Mouse (Mus musculus): ENCODE measurements around the gene Cwc22. TPM values are rescaled to one million over a fixed set of nuclear protein-coding genes. Genes with fewer than 3 reads are reported as not detected.

The Cwc22 gene
- polyA plus RNA-seq, 1 experiment = 8.5 TPM

DNA sequence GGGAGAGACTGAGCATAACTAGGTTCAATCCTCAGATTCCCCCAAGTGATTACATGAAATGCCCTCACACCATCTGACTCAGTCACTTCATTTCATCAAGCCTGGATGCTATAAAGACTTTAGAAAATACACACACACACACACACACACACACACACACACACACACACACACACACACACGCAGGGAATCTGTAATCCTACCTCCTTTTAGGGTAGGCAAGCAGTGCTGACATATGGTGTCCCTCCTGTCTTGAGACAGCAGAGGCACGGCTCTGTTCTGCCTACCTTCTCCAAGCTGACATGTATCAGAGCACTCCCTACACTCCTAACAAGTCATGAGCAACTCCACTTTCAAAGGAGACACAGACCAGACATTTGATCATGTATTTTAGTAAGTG is 32.5 kb downstream of the Cwc22 start:
- peaks cover 86% of the 10 kb centered on the region for H3K36me3 ChIP-seq (ENCODE audit: control insufficient read depth, insufficient read depth)
- H3K27me3 ChIP-seq (ENCODE audit: control insufficient read depth, insufficient read depth, insufficient read length) = no peaks in the 10 kb centered on the region

DNA sequence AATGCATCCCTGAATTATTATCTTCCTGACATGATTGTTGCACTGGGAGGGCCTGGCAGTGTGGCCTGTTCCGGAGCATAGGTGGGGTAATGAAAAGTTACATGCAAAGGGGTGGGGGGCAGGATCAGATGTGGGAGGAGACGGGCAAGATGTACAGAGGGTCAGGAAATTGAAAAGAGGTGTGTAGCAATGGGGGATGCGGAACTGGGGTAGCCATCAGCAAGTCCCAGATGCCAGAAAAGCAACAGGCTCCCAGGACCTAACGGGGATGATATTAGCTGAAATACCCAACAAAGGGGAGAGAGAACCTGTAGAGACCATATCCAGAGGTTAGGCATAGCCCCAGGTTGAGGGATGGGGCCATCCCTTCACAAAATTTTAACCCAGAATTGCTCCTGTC is 34.0 kb downstream of the Cwc22 start:
- TF ChIP-seq CTCF (IDR thresholded peaks at IDR 0.05; ENCODE audit: control insufficient read depth, insufficient read depth, insufficient read length) (no peak), USF1 (IDR thresholded peaks at IDR 0.05; ENCODE audit: low read depth) (no peak), MAX (IDR thresholded peaks at IDR 0.05) (no peak), CEBPB (IDR thresholded peaks at IDR 0.05; ENCODE audit: low read depth) (no peak), FOSL1 (IDR thresholded peaks at IDR 0.05; ENCODE audit: insufficient read depth, low read length, poor library complexity, severe bottlenecking) (no peak)
- Histone ChIP-seq H3K79me3 (ENCODE audit: low read depth) (no peaks in the 10 kb centered on the region), H3ac (ENCODE audit: control insufficient read depth, insufficient read length, low read depth) (no peak overlapping the region), H3K4me3 (ENCODE audit: insufficient read depth, poor library complexity, severe bottlenecking) (no peak overlapping the region), H3K79me2 (ENCODE audit: control insufficient read depth, insufficient read depth) (no peaks in the 10 kb centered on the region), H3K27me3 (ENCODE audit: control insufficient read depth, insufficient read depth, insufficient read length) (no peaks in the 10 kb centered on the region), H3K36me3 (ENCODE audit: control insufficient read depth, insufficient read depth) (peaks cover 84% of the 10 kb centered on the region)

More for the DNA sequence above, 32.5 kb downstream of the Cwc22 start:
- H3K79me2 ChIP-seq (ENCODE audit: control insufficient read depth, insufficient read depth) = no peaks in the 10 kb centered on the region
- H3ac ChIP-seq (ENCODE audit: control insufficient read depth, insufficient read length, low read depth) = no peak overlapping the region
- no peak for TF ChIP-seq MAX (IDR thresholded peaks at IDR 0.05)
- TF ChIP-seq FOSL1 (IDR thresholded peaks at IDR 0.05; ENCODE audit: insufficient read depth, low read length, poor library complexity, severe bottlenecking) = no peak
- no peak for TF ChIP-seq MYOD1 (IDR thresholded peaks at IDR 0.05; ENCODE audit: control insufficient read depth, insufficient read length, low read depth)
- no peak for TF ChIP-seq USF1 (IDR thresholded peaks at IDR 0.05; ENCODE audit: low read depth)
- no peak for TF ChIP-seq CTCF (IDR thresholded peaks at IDR 0.05; ENCODE audit: control insufficient read depth, insufficient read depth, insufficient read length)
- TF ChIP-seq MYOG (IDR thresholded peaks at IDR 0.05; ENCODE audit: control insufficient read depth, extremely low read depth, insufficient read length) = no peak
- TF ChIP-seq CEBPB (IDR thresholded peaks at IDR 0.05; ENCODE audit: low read depth) = no peak
- H3K4me3 ChIP-seq (ENCODE audit: insufficient read depth, poor library complexity, severe bottlenecking) = no peak overlapping the region
- H3K79me3 ChIP-seq (ENCODE audit: low read depth) = no peaks in the 10 kb centered on the region

DNA sequence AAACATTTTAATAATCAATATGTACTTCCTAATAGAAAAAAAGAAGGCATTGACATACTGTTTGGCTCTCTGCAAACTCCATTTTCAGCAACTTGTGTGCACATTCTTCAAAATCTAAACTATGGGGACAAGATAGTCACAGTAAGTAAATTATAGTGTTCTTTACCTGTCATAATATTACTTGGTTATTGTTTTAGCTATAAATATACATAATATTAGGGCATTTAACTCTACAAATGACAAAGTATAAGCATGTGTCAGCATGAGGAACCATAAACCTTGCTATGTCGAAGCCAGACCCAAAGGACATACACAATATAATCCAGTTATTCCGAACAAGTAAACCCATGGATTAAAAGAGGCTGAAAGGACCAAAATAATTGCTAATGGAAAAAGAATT is 34.7 kb downstream of the Cwc22 start:
- H3K79me3 ChIP-seq (ENCODE audit: low read depth) = no peaks in the 10 kb centered on the region
- H3K79me2 ChIP-seq (ENCODE audit: control insufficient read depth, insufficient read depth) = no peaks in the 10 kb centered on the region
- no peak for TF ChIP-seq MYOG (IDR thresholded peaks at IDR 0.05; ENCODE audit: control insufficient read depth, extremely low read depth, insufficient read length)
- no peak for TF ChIP-seq FOSL1 (IDR thresholded peaks at IDR 0.05; ENCODE audit: insufficient read depth, low read length, poor library complexity, severe bottlenecking)
- no peak for TF ChIP-seq MAX (IDR thresholded peaks at IDR 0.05)
- TF ChIP-seq CTCF (IDR thresholded peaks at IDR 0.05; ENCODE audit: control insufficient read depth, insufficient read depth, insufficient read length) = no peak
- no peak for TF ChIP-seq USF1 (IDR thresholded peaks at IDR 0.05; ENCODE audit: low read depth)
- no peak for TF ChIP-seq CEBPB (IDR thresholded peaks at IDR 0.05; ENCODE audit: low read depth)
- TF ChIP-seq MYOD1 (IDR thresholded peaks at IDR 0.05; ENCODE audit: control insufficient read depth, insufficient read length, low read depth) = no peak
- H3ac ChIP-seq (ENCODE audit: control insufficient read depth, insufficient read length, low read depth) = no peak overlapping the region
- peaks cover 84% of the 10 kb centered on the region for H3K36me3 ChIP-seq (ENCODE audit: control insufficient read depth, insufficient read depth)
- no peaks in the 10 kb centered on the region for H3K27me3 ChIP-seq (ENCODE audit: control insufficient read depth, insufficient read depth, insufficient read length)
- no peak overlapping the region for H3K4me3 ChIP-seq (ENCODE audit: insufficient read depth, poor library complexity, severe bottlenecking)

DNA sequence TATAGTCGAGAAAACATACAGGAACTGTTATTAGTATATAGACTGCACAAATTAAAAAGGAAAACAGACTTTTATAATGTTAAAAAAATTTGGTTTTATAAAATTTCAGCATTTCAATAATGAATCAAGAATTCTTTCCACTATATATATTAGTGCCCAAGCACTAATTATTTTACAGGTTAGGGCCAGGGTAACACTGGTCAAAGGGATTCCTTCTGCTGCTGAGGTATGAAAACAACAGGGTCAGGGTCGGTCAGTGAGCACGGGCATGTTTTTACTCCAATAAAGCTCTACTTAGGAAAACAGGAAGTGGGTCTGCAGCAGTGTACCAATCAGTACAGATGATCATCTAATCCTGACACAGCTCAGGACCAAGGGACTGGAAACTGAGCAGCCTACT is 36.0 kb downstream of the Cwc22 start:
- H3K27me3 ChIP-seq (ENCODE audit: control insufficient read depth, insufficient read depth, insufficient read length) = no peaks in the 10 kb centered on the region
- H3K79me3 ChIP-seq (ENCODE audit: low read depth) = no peaks in the 10 kb centered on the region
- H3K36me3 ChIP-seq (ENCODE audit: control insufficient read depth, insufficient read depth) = peaks cover 84% of the 10 kb centered on the region
- no peaks in the 10 kb centered on the region for H3K79me2 ChIP-seq (ENCODE audit: control insufficient read depth, insufficient read depth)
- no peak overlapping the region for H3K4me3 ChIP-seq (ENCODE audit: insufficient read depth, poor library complexity, severe bottlenecking)
- H3ac ChIP-seq (ENCODE audit: control insufficient read depth, insufficient read length, low read depth) = no peak overlapping the region
- TF ChIP-seq MYOD1 (IDR thresholded peaks at IDR 0.05; ENCODE audit: control insufficient read depth, insufficient read length, low read depth) (no peak), CEBPB (IDR thresholded peaks at IDR 0.05; ENCODE audit: low read depth) (no peak), MAX (IDR thresholded peaks at IDR 0.05) (no peak), FOSL1 (IDR thresholded peaks at IDR 0.05; ENCODE audit: insufficient read depth, low read length, poor library complexity, severe bottlenecking) (no peak), MYOG (IDR thresholded peaks at IDR 0.05; ENCODE audit: control insufficient read depth, extremely low read depth, insufficient read length) (no peak), CTCF (IDR thresholded peaks at IDR 0.05; ENCODE audit: control insufficient read depth, insufficient read depth, insufficient read length) (no peak), USF1 (IDR thresholded peaks at IDR 0.05; ENCODE audit: low read depth) (no peak)

DNA sequence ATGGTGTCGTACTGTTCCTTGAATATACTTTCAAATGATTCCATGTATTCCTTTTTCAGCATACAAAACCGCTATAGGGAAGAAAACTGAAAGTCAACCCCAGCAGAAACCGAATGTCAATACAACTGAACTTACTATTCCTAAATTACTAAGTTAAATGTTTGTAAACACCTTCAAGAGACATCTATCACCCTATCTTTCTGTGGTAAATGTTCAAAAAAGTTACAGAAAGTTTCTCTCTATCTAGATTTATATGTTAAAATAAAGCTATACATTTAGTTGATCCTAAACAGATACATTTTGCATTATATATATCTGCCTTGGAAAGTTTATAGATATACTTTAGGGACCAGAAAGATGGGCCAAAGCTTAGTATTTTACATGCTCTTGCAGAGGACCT is 39.0 kb downstream of the Cwc22 start:
- H3ac ChIP-seq (ENCODE audit: control insufficient read depth, insufficient read length, low read depth) = no peak overlapping the region
- no peaks in the 10 kb centered on the region for H3K27me3 ChIP-seq (ENCODE audit: control insufficient read depth, insufficient read depth, insufficient read length)
- peaks cover 89% of the 10 kb centered on the region for H3K36me3 ChIP-seq (ENCODE audit: control insufficient read depth, insufficient read depth)
- H3K79me3 ChIP-seq (ENCODE audit: low read depth) = no peaks in the 10 kb centered on the region
- TF ChIP-seq CEBPB (IDR thresholded peaks at IDR 0.05; ENCODE audit: low read depth) (no peak), MAX (IDR thresholded peaks at IDR 0.05) (no peak), USF1 (IDR thresholded peaks at IDR 0.05; ENCODE audit: low read depth) (no peak), MYOG (IDR thresholded peaks at IDR 0.05; ENCODE audit: control insufficient read depth, extremely low read depth, insufficient read length) (no peak), FOSL1 (IDR thresholded peaks at IDR 0.05; ENCODE audit: insufficient read depth, low read length, poor library complexity, severe bottlenecking) (no peak), CTCF (IDR thresholded peaks at IDR 0.05; ENCODE audit: control insufficient read depth, insufficient read depth, insufficient read length) (no peak), MYOD1 (IDR thresholded peaks at IDR 0.05; ENCODE audit: control insufficient read depth, insufficient read length, low read depth) (no peak)
- H3K4me3 ChIP-seq (ENCODE audit: insufficient read depth, poor library complexity, severe bottlenecking) = no peak overlapping the region
- H3K79me2 ChIP-seq (ENCODE audit: control insufficient read depth, insufficient read depth) = no peaks in the 10 kb centered on the region

DNA sequence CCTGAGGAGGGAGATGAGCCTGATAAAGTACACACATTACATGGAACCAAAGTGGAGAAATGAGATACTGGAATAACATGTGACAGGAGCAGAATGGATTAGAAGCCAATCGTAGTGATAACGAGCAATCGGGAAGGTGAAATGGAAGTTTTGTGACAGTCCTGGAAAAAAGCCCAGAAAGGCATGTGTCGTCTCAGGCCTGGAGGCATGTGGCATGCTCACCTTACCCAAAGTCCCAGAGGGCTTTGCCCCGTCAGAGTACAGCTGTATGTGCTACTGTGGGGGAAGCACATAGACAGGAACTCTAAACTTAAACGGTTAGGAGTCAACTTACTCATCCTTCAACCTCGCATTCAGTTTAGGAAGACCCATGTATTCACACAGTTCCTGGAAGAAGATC is 41.2 kb downstream of the Cwc22 start:
- TF ChIP-seq MYOG (IDR thresholded peaks at IDR 0.05; ENCODE audit: control insufficient read depth, extremely low read depth, insufficient read length) (no peak), CTCF (IDR thresholded peaks at IDR 0.05; ENCODE audit: control insufficient read depth, insufficient read depth, insufficient read length) (no peak)

More for the DNA sequence above, 41.2 kb downstream of the Cwc22 start:
- no peak overlapping the region for H3ac ChIP-seq (ENCODE audit: control insufficient read depth, insufficient read length, low read depth)
- H3K36me3 ChIP-seq (ENCODE audit: control insufficient read depth, insufficient read depth) = peaks cover 91% of the 10 kb centered on the region
- H3K79me2 ChIP-seq (ENCODE audit: control insufficient read depth, insufficient read depth) = no peaks in the 10 kb centered on the region
- H3K4me3 ChIP-seq (ENCODE audit: insufficient read depth, poor library complexity, severe bottlenecking) = no peak overlapping the region
- H3K27me3 ChIP-seq (ENCODE audit: control insufficient read depth, insufficient read depth, insufficient read length) = no peaks in the 10 kb centered on the region
- H3K79me3 ChIP-seq (ENCODE audit: low read depth) = no peaks in the 10 kb centered on the region

Data from C2C12 (cell line).